Mouse (Mus musculus) bone marrow, adult 2 months (tissue): ENCODE data around the gene Extl1.

Experiments used
- CTCF ChIP-seq: fragments of 200-500 bp; IDR thresholded peaks from 2 replicates; pipeline ENCODE4 v1.5.1; 2011; ENCODE audit warnings: low read length, control low read depth; ENCODE audit not compliant: control insufficient read depth, insufficient read depth
- POLR2A ChIP-seq: fragments of 200-500 bp; IDR thresholded peaks from 2 replicates; pipeline ENCODE4 v1.6.1; 2011; ENCODE audit warnings: low read depth, mild to moderate bottlenecking, control low read depth, low read length, borderline replicate concordance; ENCODE audit not compliant: control insufficient read depth

GRCm38 (mm10) chr4:134403721-134404120 lies 20.1 kb upstream of the Extl1 start:
- TF ChIP-seq CTCF (no peak), POLR2A (no peak)
